Mouse (Mus musculus): ENCODE measurements around the gene Map2.

Map2 gene

GRCm38 (mm10) chr1:66320378-66321135 is 145.5 kb downstream of the Map2 start:
- no peak for DNase-seq

- no peak for DNase-seq
Observed at GRCm38 (mm10) chr1:66321136-66321502, 146.0 kb downstream of the Map2 start.

DNA sequence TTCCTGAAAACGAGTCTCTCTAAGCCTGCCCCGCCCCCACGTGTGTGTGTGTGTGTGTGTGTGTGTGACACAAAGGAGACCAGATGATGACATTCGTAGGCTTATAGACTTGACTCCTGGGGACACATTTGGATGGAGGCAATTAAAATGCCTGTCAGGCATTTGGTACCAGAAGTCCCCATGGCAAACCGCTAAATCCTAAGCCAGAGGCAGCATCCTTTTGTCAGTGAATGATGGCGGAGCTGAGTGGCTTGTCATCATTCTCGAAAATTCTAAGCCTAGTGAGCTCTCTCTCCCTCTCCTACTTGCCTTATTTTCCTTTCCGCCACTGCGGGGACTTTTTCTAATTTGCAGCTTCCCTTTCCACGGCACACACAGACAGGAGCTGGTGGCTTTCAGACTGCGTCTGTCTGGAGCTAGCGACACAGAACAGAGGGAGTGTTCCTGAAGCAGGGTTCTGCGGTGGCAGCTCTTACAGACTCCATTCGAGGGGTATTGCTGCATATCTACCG is 146.6 kb downstream of the Map2 start:
- DNase-seq, result no peak

DNA sequence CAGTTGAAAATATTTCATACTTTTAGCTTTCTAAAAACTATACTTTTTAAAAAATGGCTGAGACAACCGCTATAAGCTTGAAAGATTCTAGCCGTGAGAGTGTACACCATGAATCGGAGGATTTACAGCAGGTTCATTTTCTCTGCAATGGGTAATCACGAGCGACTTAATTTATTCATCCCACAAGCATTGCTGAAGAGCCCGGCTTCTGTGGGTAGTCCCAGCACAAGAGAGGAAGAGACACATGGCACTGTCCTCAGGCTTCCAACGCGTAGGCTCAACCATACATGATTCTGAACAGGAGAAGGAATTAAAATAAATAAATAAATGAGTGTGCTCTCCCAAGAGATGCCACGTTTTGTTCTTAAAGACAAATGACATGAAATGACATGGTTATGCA is 148.4 kb downstream of the Map2 start:
- no peak for DNase-seq

- no peak for DNase-seq
Observed at GRCm38 (mm10) chr1:66324951-66325350, 149.9 kb downstream of the Map2 start.

DNA sequence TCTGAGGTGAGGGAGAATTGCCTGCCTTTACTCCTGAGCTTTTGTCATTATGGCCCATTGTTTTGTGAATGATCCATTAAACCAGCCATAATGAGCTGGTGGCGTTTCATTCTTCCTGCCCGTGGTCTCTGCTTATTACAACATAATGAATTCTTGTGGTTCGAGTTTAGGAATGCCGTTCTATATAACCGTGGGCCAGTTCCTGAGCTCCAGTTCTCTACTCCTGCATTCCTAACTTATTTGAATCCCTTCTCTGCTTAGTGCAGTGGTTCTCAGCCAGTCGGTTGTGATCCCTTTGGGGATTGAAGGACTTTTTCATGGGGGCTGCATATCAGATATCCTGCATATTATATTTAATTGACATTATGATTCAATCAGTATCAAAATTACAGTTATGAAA is 153.9 kb downstream of the Map2 start:
- DNase-seq, result no peak

DNA sequence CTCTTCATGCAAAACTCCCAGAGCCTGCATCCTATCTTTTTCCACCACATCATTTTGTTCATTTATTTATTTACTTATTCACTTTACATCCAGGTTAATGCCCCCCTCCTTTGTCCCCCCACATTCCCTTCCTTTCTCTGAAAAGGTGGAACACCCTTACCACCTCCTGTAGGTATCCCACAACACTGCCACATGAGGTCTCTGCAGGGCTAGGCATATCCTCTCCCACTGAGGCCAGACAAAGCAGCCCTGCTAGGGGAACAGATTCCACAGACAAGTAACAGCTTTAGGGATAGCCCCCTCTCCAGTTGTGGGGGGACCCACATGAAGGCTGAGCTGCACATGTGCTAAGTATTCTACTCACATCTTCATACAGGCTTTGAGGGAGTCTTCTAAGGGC is 154.5 kb downstream of the Map2 start:
- DNase-seq, result no peak

DNA sequence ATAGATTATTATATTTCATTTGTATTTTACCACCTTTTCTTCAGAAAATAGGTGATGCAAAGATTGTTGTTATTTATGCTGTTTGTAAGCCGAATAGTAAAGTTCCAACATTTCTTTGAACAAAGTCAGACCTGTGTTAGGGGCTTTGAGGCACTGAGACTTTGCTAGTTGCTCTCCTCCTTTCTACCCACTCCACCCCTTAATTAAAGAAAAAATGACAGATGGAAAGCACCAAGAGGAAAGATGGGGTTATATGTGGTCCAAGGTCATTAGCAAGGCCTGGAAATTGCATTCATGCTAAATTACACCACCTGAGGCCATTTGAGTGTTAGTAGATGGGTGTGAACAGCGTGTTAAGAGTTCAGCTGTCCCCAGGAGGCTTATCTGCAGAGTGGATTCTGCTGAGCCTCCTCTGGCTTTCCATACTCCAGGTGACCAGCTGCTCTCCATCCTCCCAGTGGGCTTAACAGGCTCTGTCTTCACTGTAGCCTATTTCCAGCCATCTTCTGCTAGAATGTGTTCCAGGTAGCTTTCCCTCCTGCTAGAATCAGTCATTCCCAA is 160.7 kb downstream of the Map2 start:
- DNase-seq, result no peak

- DNase-seq, result no peak
Observed at GRCm38 (mm10) chr1:66339213-66339612, 164.1 kb downstream of the Map2 start.

DNA sequence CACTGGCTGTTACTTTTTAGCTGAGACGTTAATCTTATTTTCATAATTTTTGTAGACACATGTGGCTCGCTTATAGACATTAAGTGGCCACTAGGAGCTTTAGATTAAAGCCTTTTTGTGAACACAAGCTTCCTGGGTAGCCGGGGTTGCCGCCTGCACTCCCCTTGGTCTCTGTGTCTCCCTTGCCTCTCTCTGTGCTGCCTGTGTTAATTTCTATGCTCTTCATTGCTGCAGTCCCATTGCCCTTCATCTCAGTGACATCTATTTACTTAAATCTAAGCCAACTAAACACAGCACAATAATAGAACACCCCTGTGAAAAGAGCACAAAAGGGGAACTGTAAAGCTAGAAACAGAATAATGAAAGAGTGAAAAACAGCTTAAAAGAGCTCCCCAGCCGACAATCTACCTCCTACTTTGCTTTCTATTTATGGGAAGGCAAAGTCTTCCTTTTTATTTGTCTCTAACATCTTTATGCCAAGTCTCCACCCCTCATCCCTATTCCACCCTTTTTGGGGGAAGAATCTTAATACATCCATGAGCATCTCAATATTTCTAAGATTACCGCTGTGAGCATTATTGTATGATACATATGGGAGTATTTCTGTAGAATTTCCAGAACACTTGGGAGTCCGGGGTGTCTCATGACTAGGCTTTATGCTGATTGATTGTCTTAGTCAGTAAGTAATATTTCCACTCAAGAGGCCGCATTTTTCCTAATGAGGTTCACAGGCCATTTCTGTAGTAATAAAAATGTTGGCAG is 173.5 kb downstream of the Map2 start:
- no peak for DNase-seq

- no peak for DNase-seq
Observed at GRCm38 (mm10) chr1:66349166-66349835, 174.2 kb downstream of the Map2 start.

- no peak for DNase-seq
Observed at GRCm38 (mm10) chr1:66351366-66351765, 176.3 kb downstream of the Map2 start.

- no peak for DNase-seq
Observed at GRCm38 (mm10) chr1:66361799-66362198, 186.7 kb downstream of the Map2 start.

DNA sequence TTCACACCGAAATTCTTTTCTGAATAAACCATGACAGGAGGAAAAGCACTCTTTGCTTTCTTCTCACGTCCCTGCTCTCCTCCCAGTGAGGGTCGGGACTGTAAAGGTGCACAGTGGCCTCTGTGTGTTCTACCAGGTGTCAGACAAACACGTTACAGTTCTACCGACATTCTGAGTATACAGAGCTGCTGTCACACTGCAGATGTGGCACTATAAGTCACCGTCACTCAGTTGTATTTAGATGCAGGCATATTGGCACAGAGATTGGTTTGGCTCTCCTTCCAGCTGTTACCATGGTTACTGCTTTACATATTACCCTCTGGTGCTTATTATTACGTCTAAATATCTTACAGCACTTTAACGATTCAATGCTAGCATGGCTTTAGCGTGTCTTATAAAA is 188.2 kb downstream of the Map2 start:
- no peak for DNase-seq

DNA sequence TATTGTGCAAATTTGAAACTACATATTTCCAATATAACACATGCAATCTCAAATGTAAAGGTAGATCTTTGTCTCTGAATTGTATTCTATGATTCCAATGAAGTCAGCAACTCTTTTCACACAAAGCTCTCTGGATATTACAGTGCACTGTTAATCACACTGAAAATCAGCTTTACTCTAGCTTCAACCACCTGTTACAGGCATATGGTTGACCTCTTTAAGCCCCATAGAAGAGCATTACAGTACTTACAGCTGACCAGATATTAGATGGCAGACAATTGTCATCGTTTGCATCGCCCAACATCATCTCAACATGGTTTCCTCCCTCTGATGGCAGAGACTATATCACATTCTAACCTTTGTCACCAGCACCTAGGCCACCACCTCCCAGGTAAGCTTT is 189.3 kb downstream of the Map2 start:
- no peak for DNase-seq

- DNase-seq, result no peak
Observed at GRCm38 (mm10) chr1:66365600-66365999, 190.5 kb downstream of the Map2 start.

GRCm38 (mm10) chr1:66369486-66369885 is 194.4 kb downstream of the Map2 start:
- DNase-seq, result no peak

- no peak for DNase-seq
Observed at GRCm38 (mm10) chr1:66371371-66371770, 196.3 kb downstream of the Map2 start.

DNA sequence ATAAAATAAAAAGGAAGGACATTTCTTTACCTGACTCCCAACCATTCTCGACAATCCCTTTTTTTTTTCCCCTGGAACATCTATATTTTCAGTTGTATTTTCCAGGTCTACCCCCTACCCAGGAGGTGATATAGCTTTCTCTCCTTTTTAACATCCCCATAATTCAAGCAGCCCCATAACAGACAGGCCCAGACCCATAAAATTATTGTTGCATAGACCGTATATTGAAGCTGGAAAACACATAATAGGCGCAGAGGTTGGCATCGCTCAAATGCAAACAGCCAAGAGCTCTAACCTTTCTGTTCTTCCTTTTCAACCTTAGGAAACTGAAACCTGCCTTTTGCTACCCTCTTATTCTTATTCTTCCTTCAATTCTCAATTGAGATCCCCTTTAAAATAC is 211.2 kb downstream of the Map2 start:
- DNase-seq, result no peak

DNA sequence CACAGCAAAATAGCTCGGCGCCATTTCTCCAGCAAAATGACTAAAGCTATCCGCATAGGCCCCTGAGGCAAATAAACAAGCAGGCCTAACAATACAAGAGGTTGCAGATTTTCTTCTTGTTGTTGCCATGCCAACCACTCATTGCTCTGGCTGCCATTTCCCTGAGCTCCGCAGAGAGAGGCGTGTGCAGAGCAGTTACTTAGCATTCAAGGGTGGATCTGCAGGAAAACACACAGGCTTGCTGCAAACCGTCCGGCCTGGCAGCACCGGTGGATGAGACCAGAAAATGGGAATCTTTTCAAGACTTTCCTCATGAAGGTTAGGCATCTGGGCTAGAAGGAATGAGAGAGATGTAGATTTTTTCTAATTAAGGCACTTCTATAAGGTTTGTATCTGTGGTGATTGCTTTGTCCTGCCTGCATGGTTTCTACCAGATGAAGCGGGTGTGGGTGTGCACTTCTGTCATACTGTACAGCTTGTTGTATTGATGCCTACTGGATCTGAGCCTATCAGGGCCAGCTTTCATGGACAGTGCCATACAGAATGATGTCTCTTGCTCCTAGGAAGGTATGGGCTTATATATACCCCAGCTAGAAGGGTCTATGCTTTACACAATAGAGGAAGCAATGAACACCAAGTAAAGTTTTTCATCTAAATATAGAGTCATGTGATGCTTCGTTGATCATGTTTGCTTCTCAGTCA is 211.8 kb downstream of the Map2 start:
- no peak for DNase-seq

- DNase-seq, result no peak
Observed at GRCm38 (mm10) chr1:66388561-66388960, 213.5 kb downstream of the Map2 start.

DNA sequence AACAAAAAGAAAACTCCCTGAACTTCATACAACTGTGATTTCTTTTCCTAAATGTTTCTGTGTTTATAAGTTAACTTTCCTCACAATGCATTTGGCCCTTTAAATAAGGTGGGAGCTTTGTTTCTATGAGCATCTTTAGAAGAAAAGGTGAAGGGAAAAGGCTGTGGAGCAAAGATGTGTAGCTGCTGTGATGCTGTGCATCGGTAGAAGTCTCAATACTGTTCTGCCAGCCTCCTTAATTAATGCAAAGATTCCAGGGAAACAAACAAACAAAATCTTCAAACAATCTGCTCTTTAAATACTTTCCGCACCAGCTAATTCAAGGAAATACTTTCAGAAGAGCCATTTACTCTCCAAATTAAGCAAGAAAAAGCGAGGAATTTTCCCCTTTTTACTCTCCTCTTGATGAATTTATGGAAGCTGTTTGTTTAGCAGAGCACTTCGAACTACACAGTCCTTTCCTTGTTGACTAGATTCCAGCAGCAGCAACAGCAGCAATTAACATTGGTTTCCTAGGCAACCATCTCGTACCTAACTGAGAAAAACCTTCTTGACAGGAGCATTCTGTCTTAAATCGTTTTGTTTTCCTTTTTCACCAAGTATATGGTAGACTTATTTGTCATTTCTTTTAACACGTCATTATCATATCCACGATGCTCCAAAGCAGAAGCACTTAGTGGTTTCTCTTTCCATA is 220.0 kb downstream of the Map2 start:
- no peak for DNase-seq

Measured in thymus, postnatal 14 days (tissue).